9 mouse cellular contexts compared by ENCODE assay signal in the genomic region with DNA sequence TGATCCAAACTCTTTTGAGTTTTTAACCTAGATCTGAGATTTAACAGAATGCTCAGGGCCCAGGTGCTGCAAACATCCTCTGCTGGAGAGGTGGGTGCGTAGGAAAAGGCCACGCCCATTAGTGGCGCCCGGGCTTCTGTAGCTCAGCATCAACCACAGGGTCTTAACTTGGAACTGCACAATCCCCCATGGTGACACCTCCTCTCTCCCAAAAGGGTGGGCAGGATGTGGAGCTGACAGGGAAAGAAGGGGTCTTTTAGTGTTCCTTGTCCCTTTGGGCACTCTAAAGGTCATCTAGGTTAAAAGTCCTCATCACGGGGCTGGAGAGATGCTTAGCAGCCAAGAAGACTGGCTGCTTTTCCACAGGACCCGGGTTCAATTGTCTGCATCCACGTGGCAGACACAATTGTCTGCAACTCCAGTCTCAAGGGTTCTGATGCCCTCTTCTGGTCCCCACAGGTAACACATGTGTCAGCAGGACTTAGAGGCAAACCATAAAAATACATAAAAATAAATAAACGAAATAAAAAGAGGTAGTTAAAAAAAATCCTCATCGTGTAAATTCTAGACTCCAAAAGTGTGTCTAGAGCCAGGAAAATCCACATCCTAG.
DNase-seq lines count a peak whose midpoint lies in the region; ATAC-seq and TF ChIP-seq lines count a peak whose summit lies in the region.
"Had no signal": no experiment of that assay in that cellular context is flagged by ENCODE, and none has a peak within 500 bp of the region (broad histone marks: within the 10 kb centered on the region; RNA-seq: fewer than 3 reads in every experiment).

No protein-coding gene starts in this region.

- in situ Hi-C loops in ES-E14 (cut with MboI; ENCODE audit: low sequenced_read_pairs in 2 of 2, unreplicated experiment in 2 of 2), result loop anchor here (10.0 to 25.0 kb wide), 2 partner anchors 413 to 425 kb away; no protein-coding TSS in a partner anchor

- ATAC-seq in CD4-positive, CD25-positive, alpha-beta regulatory T cell, adult 4 months, result no peak
- ATAC-seq in embryonic facial prominence, embryonic 15.5 days (ENCODE audit: insufficient number of reproducible peaks, low FRiP score, low TSS enrichment, low read depth), result no peak

- 55% methylated on average over 9 of the region's 9 CpGs for WGBS in embryonic facial prominence, embryonic 15.5 days

- DNase-seq in CD4-positive, CD25-positive, alpha-beta regulatory T cell, adult 2 months (ENCODE audit: low read depth, low spot score), result peak; percentile 72
- peak; percentile 54 for DNase-seq in kidney, adult 18-20 months
- DNase-seq in kidney, postnatal 14 days, result no peak
- DNase-seq in ES-E14 (ENCODE audit: low read depth, low spot score), result peak; percentile 44
- peak; percentile 58 for DNase-seq in retina, embryonic 14.5 days (ENCODE audit: low spot score)
- no peak for DNase-seq in MN1 (ENCODE audit: low spot score)

- H3K36me3 ChIP-seq in ES-E14 (ENCODE audit: control insufficient read depth, insufficient read depth, low read length, poor library complexity, severe bottlenecking), result no peaks in the 10 kb centered on the region
- no peaks in the 10 kb centered on the region for H3K36me3 ChIP-seq in embryonic facial prominence, embryonic 15.5 days
- H3K36me3 ChIP-seq: neural tube, embryonic 13.5 days had no signal

- H3K27ac ChIP-seq in ES-E14 (ENCODE audit: insufficient read depth, low read depth, low read length, poor library complexity, severe bottlenecking), result no peak overlapping the region
- 0 out of 2 replicates have a peak overlapping the region, but pooled peaks have one; percentile 63 for H3K27ac ChIP-seq in embryonic facial prominence, embryonic 15.5 days (replicated peaks)
- H3K27ac ChIP-seq: neural tube, embryonic 13.5 days had no signal

- no peak overlapping the region for H3K4me3 ChIP-seq in ES-E14 (ENCODE audit: insufficient read depth in 1 of 2, low read depth in 1 of 2, low read length in 2 of 2, poor library complexity in 1 of 2, severe bottlenecking in 1 of 2)
- no peak overlapping the region for H3K4me3 ChIP-seq in embryonic facial prominence, embryonic 15.5 days (replicated peaks)
- H3K4me3 ChIP-seq: neural tube, embryonic 13.5 days had no signal

- H3K9ac ChIP-seq in ES-E14 (ENCODE audit: insufficient read depth, low read depth, low read length, poor library complexity, severe bottlenecking), result no peak overlapping the region
- H3K9ac ChIP-seq in embryonic facial prominence, embryonic 15.5 days, result no peak overlapping the region
- H3K9ac ChIP-seq: neural tube, embryonic 13.5 days had no signal

- H3K9me3 ChIP-seq in ES-E14 (ENCODE audit: control insufficient read depth, insufficient read depth, low read depth, low read length), result no peaks in the 10 kb centered on the region
- H3K9me3 ChIP-seq in embryonic facial prominence, embryonic 15.5 days (replicated peaks), result no peaks in the 10 kb centered on the region
- H3K9me3 ChIP-seq: neural tube, embryonic 13.5 days had no signal

- H3K4me2 ChIP-seq in embryonic facial prominence, embryonic 15.5 days (replicated peaks), result no peak overlapping the region
- H3K4me2 ChIP-seq: neural tube, embryonic 13.5 days had no signal

- no peaks in the 10 kb centered on the region for H3K27me3 ChIP-seq in embryonic facial prominence, embryonic 15.5 days
- H3K27me3 ChIP-seq: neural tube, embryonic 13.5 days had no signal

- peaks cover 0 to 10% of the 10 kb centered on the region in 2 experiments; a peak in 2 of 4 replicates for H3K4me1 ChIP-seq in ES-E14 (ENCODE audit: control insufficient read depth in 2 of 2, insufficient read depth in 2 of 2, low read length in 2 of 2, poor library complexity in 1 of 2)
- peaks cover 39% of the 10 kb centered on the region for H3K4me1 ChIP-seq in embryonic facial prominence, embryonic 15.5 days

TF ChIP-seq in ES-E14, 5 proteins besides CTCF, POLR2A, EP300 and RAD21:
- TF ChIP-seq ZC3H11A (IDR thresholded peaks at IDR 0.05; ENCODE audit: borderline replicate concordance, low read depth, low read length), result peak; percentile 89
- no peak for TF ChIP-seq ZNF384 (IDR thresholded peaks at IDR 0.05; ENCODE audit: low read depth, low read length)
- TF ChIP-seq MAFK (IDR thresholded peaks at IDR 0.05; ENCODE audit: insufficient read depth, low read depth, low read length), result peak; percentile 48

Comparison
In these comparisons a context has a peak if more than half of its experiments do, and no peak if none do; other contexts are left out.
1. DNase-seq: peak in CD4-positive, CD25-positive, alpha-beta regulatory T cell, adult 2 months (single experiment), kidney, adult 18-20 months (single experiment), ES-E14 (single experiment) and retina, embryonic 14.5 days (single experiment); none in kidney, postnatal 14 days (single experiment) and MN1 (single experiment).